Mouse (Mus musculus): ENCODE results near the gene Vmn1r56. TPM values are rescaled to one million over a fixed set of nuclear protein-coding genes. Genes with fewer than 3 reads are reported as not detected.

The Vmn1r56 gene
- polyA plus RNA-seq (2015; fragmentation: Nextera tagmentation; extraction: Ambion mirVana) = not detected in 2 replicates

GRCm38 (mm10) chr7:5196647-5197046, at the start of gene Vmn1r56:
Gene Vmn1r56 (minus strand): TSS chr7:5196747.

DNA sequence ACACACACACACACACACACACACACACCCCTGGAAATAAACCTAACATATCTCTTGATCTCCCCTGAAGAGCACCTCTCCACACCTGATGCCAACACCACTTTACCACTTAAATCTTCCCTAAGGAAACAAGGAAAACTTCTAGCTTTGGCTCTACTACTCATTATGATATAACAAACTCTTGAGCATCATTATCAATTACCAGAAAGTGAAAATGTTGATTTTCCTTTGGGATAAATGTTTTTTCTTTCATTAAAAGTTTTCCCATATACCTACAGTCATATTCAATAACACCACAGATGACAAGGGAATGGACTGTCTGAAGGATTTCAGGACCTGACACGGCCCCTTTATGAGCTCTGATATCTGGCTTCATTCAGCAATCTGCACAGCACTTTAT, 21.6 kb upstream of the Vmn1r56 start, which contains the start of gene Vmn1r57:
Vmn1r57 (plus strand) TSS at position 301 of the 400 bp plus-strand sequence.

DNA sequence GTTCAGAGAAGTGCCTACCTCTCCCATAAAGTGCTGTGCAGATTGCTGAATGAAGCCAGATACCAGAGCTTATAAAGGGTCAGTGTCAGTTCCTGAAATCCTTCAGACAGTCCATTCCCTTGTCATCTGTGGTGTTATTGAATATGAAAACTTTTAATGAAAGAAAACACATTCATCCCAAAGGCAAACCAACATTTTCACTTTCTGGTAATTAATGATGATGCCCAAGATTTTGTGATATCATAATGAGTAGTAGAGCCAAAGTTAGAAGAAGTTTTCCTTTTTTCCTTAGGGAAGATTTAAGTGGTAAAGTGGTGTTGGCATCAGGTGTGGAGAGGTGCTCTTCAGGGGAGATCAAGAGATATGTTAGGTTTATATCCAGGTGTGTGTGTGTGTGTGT, 47.0 kb downstream of the Vmn1r56 start, which contains the start of gene Vmn1r55:
Vmn1r55 (minus strand) TSS at position 101 of the 400 bp plus-strand sequence.

Other genes with a start within 250 kb of the Vmn1r56 start
- 0.12 and 0.23 TPM in 2 replicates for gene Sbk2, start 232.3 kb downstream of the Vmn1r56 start, polyA plus RNA-seq (2015; fragmentation: Nextera tagmentation; extraction: Ambion mirVana)
- gene Sbk3, start 225.6 kb downstream of the Vmn1r56 start, polyA plus RNA-seq (2015; fragmentation: Nextera tagmentation; extraction: Ambion mirVana) = not detected in 2 replicates
- 12.7 and 15.0 TPM in 2 replicates for gene Zfp579, start 200.6 kb downstream of the Vmn1r56 start, polyA plus RNA-seq (2015; fragmentation: Nextera tagmentation; extraction: Ambion mirVana)
- 13.2 and 14.0 TPM in 2 replicates for gene Zfp524, start 182.3 kb downstream of the Vmn1r56 start, polyA plus RNA-seq (2015; fragmentation: Nextera tagmentation; extraction: Ambion mirVana)
- gene Fiz1, start 182.1 kb downstream of the Vmn1r56 start, polyA plus RNA-seq (2015; fragmentation: Nextera tagmentation; extraction: Ambion mirVana) = 15.1 and 16.0 TPM in 2 replicates
- gene Gm44973, start 181.3 kb downstream of the Vmn1r56 start, polyA plus RNA-seq (2015; fragmentation: Nextera tagmentation; extraction: Ambion mirVana) = 2.4 and 4.0 TPM in 2 replicates
- 3.1 TPM in 2 replicates for gene Zfp865, start 176.4 kb downstream of the Vmn1r56 start, polyA plus RNA-seq (2015; fragmentation: Nextera tagmentation; extraction: Ambion mirVana)
- gene Ccdc106, start 176.2 kb downstream of the Vmn1r56 start, polyA plus RNA-seq (2015; fragmentation: Nextera tagmentation; extraction: Ambion mirVana) = 53.3 and 57.1 TPM in 2 replicates
- not detected in 2 replicates for gene 4632433K11Rik, start 162.6 kb downstream of the Vmn1r56 start, polyA plus RNA-seq (2015; fragmentation: Nextera tagmentation; extraction: Ambion mirVana)
- 3.9 and 5.4 TPM in 2 replicates for gene Zfp784, start 158.3 kb downstream of the Vmn1r56 start, polyA plus RNA-seq (2015; fragmentation: Nextera tagmentation; extraction: Ambion mirVana)
- 33.3 and 37.8 TPM in 2 replicates for gene Zfp580, start 145.2 kb downstream of the Vmn1r56 start, polyA plus RNA-seq (2015; fragmentation: Nextera tagmentation; extraction: Ambion mirVana)
- gene U2af2, start 134.6 kb downstream of the Vmn1r56 start, polyA plus RNA-seq (2015; fragmentation: Nextera tagmentation; extraction: Ambion mirVana) = 51.0 and 53.6 TPM in 2 replicates
- gene Epn1, start 116.5 kb downstream of the Vmn1r56 start, polyA plus RNA-seq (2015; fragmentation: Nextera tagmentation; extraction: Ambion mirVana) = 39.4 and 40.6 TPM in 2 replicates
- not detected in 2 replicates for gene Rfpl4, start 79.8 kb downstream of the Vmn1r56 start, polyA plus RNA-seq (2015; fragmentation: Nextera tagmentation; extraction: Ambion mirVana)
- 0.57 and 1.1 TPM in 2 replicates for gene Rasl2-9, start 70.8 kb downstream of the Vmn1r56 start, polyA plus RNA-seq (2015; fragmentation: Nextera tagmentation; extraction: Ambion mirVana)
- gene Vmn1r55, start 47.1 kb downstream of the Vmn1r56 start, polyA plus RNA-seq (2015; fragmentation: Nextera tagmentation; extraction: Ambion mirVana) = not detected in 2 replicates
- not detected in 2 replicates for gene Vmn1r57, start 21.7 kb upstream of the Vmn1r56 start, polyA plus RNA-seq (2015; fragmentation: Nextera tagmentation; extraction: Ambion mirVana)
- gene Gm5065, start 153.8 kb upstream of the Vmn1r56 start, polyA plus RNA-seq (2015; fragmentation: Nextera tagmentation; extraction: Ambion mirVana) = not detected in 2 replicates
- not detected in 2 replicates for gene Nlrp2, start 154.3 kb upstream of the Vmn1r56 start, polyA plus RNA-seq (2015; fragmentation: Nextera tagmentation; extraction: Ambion mirVana)
- gene Vmn1r58, start 216.6 kb upstream of the Vmn1r56 start, polyA plus RNA-seq (2015; fragmentation: Nextera tagmentation; extraction: Ambion mirVana) = not detected in 2 replicates